In genomic region chr5:54225031-54225430, GRCm38 (mm10) we compare ENCODE assay signal across 24 mouse cellular contexts.
A peak's percentile ranks its signal among the peaks of the same experiment; 100 is the strongest.
DNase-seq lines count a peak whose midpoint lies in the region; ATAC-seq lines count a peak whose summit lies in the region.
"Had no signal": no experiment of that assay in that cellular context is flagged by ENCODE, and none has a peak within 500 bp of the region (broad histone marks: within the 10 kb centered on the region; RNA-seq: fewer than 3 reads in every experiment).

No protein-coding gene starts in this region.

- no peak overlapping the region for H3K4me3 ChIP-seq in embryonic facial prominence, embryonic 14.5 days (ENCODE audit: low read depth, low read length)
- no peak overlapping the region for H3K4me3 ChIP-seq in embryonic facial prominence, embryonic 10.5 days
- H3K4me3 ChIP-seq in limb, embryonic 10.5 days: no peak overlapping the region
- H3K4me3 ChIP-seq: embryonic facial prominence, embryonic 12.5 days; heart, embryonic 13.5 days; hindbrain, embryonic 15.5 days had no signal

- H3K9me3 ChIP-seq in embryonic facial prominence, embryonic 14.5 days (ENCODE audit: control insufficient read depth, low read length): no peaks in the 10 kb centered on the region
- H3K9me3 ChIP-seq in embryonic facial prominence, embryonic 10.5 days: no peaks in the 10 kb centered on the region
- no peaks in the 10 kb centered on the region for H3K9me3 ChIP-seq in limb, embryonic 10.5 days (replicated peaks)
- H3K9me3 ChIP-seq: embryonic facial prominence, embryonic 12.5 days; G1E; heart, embryonic 13.5 days; hindbrain, embryonic 15.5 days had no signal

- H3K9ac ChIP-seq in embryonic facial prominence, embryonic 14.5 days (ENCODE audit: low read depth, low read length): no peak overlapping the region
- H3K9ac ChIP-seq: embryonic facial prominence, embryonic 12.5 days; forebrain, postnatal 0 days; heart, embryonic 13.5 days; hindbrain, embryonic 15.5 days had no signal

- H3K27me3 ChIP-seq in embryonic facial prominence, embryonic 14.5 days (replicated peaks; ENCODE audit: control insufficient read depth, insufficient read depth, low read length): no peaks in the 10 kb centered on the region
- no peaks in the 10 kb centered on the region for H3K27me3 ChIP-seq in embryonic facial prominence, embryonic 10.5 days (replicated peaks; ENCODE audit: low read depth, poor library complexity, severe bottlenecking)
- H3K27me3 ChIP-seq in limb, embryonic 10.5 days (ENCODE audit: low read depth, poor library complexity, severe bottlenecking): no peaks in the 10 kb centered on the region
- H3K27me3 ChIP-seq: CH12.LX; embryonic facial prominence, embryonic 12.5 days; heart, embryonic 13.5 days; hindbrain, embryonic 15.5 days had no signal

- DNase-seq in embryonic facial prominence, embryonic 14.5 days (ENCODE audit: low spot score): peak; percentile 48
- no peak for DNase-seq in embryonic facial prominence, embryonic 10.5 days (ENCODE audit: low spot score)
- DNase-seq in 416B (ENCODE audit: low read depth) (peak; percentile 14), NIH3T3 (ENCODE audit: low read depth) (peak; percentile 3)
- no peak for DNase-seq in T-cell, adult 2 months (ENCODE audit: low spot score)
- DNase-seq in frontal cortex, postnatal 25 days (ENCODE audit: low spot score in 2 of 2): no peak
- no peak for DNase-seq in limb, embryonic 10.5 days (ENCODE audit: low spot score)
- DNase-seq: adrenal gland, postnatal 10 days; adrenal gland, postnatal 36 days; cerebellum, adult 18-20 months; cerebellum, adult 9-10 months; cerebellum, postnatal 14 days; forebrain, postnatal 0 days; gastrocnemius, postnatal 25 days; heart, adult 18-20 months; heart, postnatal 14 days; heart, postnatal 4 days had no signal

- no peak overlapping the region for H3K27ac ChIP-seq in embryonic facial prominence, embryonic 14.5 days (replicated peaks; ENCODE audit: low read depth, low read length)
- no peak overlapping the region for H3K27ac ChIP-seq in embryonic facial prominence, embryonic 10.5 days (replicated peaks)
- H3K27ac ChIP-seq in limb, embryonic 10.5 days: no peak overlapping the region
- H3K27ac ChIP-seq: embryonic facial prominence, embryonic 12.5 days; heart, embryonic 13.5 days; hindbrain, embryonic 15.5 days had no signal

- ATAC-seq in embryonic facial prominence, embryonic 14.5 days (ENCODE audit: low read depth): no peak
- ATAC-seq: forebrain, embryonic 14.5 days; forebrain, postnatal 0 days; intestine, postnatal 0 days had no signal

- H3K36me3 ChIP-seq in embryonic facial prominence, embryonic 14.5 days (ENCODE audit: control insufficient read depth, insufficient read depth, low read length): no peaks in the 10 kb centered on the region
- H3K36me3 ChIP-seq in embryonic facial prominence, embryonic 10.5 days (replicated peaks): no peaks in the 10 kb centered on the region
- H3K36me3 ChIP-seq in limb, embryonic 10.5 days: no peaks in the 10 kb centered on the region
- H3K36me3 ChIP-seq: embryonic facial prominence, embryonic 12.5 days; G1E; heart, embryonic 13.5 days; hindbrain, embryonic 15.5 days had no signal

- H3K4me2 ChIP-seq in embryonic facial prominence, embryonic 14.5 days (ENCODE audit: low read depth, low read length): no peak overlapping the region
- H3K4me2 ChIP-seq: embryonic facial prominence, embryonic 12.5 days; heart, embryonic 13.5 days; hindbrain, embryonic 15.5 days had no signal

- H3K4me1 ChIP-seq in embryonic facial prominence, embryonic 14.5 days (ENCODE audit: control insufficient read depth, insufficient read depth, low read length): no peaks in the 10 kb centered on the region
- H3K4me1 ChIP-seq in embryonic facial prominence, embryonic 10.5 days: no peaks in the 10 kb centered on the region
- no peaks in the 10 kb centered on the region for H3K4me1 ChIP-seq in limb, embryonic 10.5 days
- H3K4me1 ChIP-seq: embryonic facial prominence, embryonic 12.5 days; heart, embryonic 13.5 days; hindbrain, embryonic 15.5 days had no signal

Comparison
In these comparisons a context has a peak if more than half of its experiments do, and no peak if none do; other contexts are left out.
1. DNase-seq: peak in embryonic facial prominence, embryonic 14.5 days (single experiment), 416B (single experiment) and NIH3T3 (single experiment); none in embryonic facial prominence, embryonic 10.5 days (single experiment), T-cell, adult 2 months (single experiment), frontal cortex, postnatal 25 days (0 of 2) and limb, embryonic 10.5 days (single experiment).